6 mouse cellular contexts compared by ENCODE assay signal in genomic region chr6:28520787-28521186, GRCm38 (mm10). TPM values are rescaled to one million over a fixed set of nuclear protein-coding genes. Genes with fewer than 3 reads are reported as not detected.
DNase-seq lines count a peak whose midpoint lies in the region; ATAC-seq and TF ChIP-seq lines count a peak whose summit lies in the region.
"Not testable (repeated sequence)": the region's sequence is repeated elsewhere in the genome, so short reads cannot be mapped to it uniquely, and the experiment has no call there.

No protein-coding gene starts in this region.

- H3K4me2 ChIP-seq in kidney, postnatal 0 days (ENCODE audit: low read length), result not testable (repeated sequence)

- not testable (repeated sequence) for H3K9me3 ChIP-seq in kidney, postnatal 0 days (replicated peaks; ENCODE audit: low read length)

- not testable (repeated sequence) for H3K27me3 ChIP-seq in heart, adult 2 months (ENCODE audit: control insufficient read depth, insufficient read depth, low read length); kidney, postnatal 0 days (ENCODE audit: insufficient read depth, low read length)

- not testable (repeated sequence) for H3K27ac ChIP-seq in heart, adult 2 months; kidney, postnatal 0 days

- not testable (repeated sequence) for H3K4me1 ChIP-seq in heart, adult 2 months (ENCODE audit: control insufficient read depth, insufficient read depth, low read length); kidney, postnatal 0 days (replicated peaks; ENCODE audit: insufficient read depth, low read length)

- not testable (repeated sequence) for H3K4me3 ChIP-seq in heart, adult 2 months; kidney, postnatal 0 days (replicated peaks; ENCODE audit: low read depth, low read length)

- not testable (repeated sequence) for ATAC-seq in kidney, postnatal 0 days (replicated peaks; ENCODE audit: low FRiP score, low read depth)
- peak; percentile 46; the same call in 1 of the 2 replicates for ATAC-seq in megakaryocyte progenitor cell, adult 5-6 weeks (replicated peaks; ENCODE audit: poor library complexity)

- WGBS in heart, adult 2 months, result 83% methylated on average over 5 of the region's 5 CpGs
- 88% methylated on average over 5 of the region's 5 CpGs for WGBS in kidney, postnatal 0 days

- DNase-seq in 416B (ENCODE audit: low read depth) (peak; percentile 72), MEL-GATA-1-ER (ENCODE audit: extremely low read depth, low read depth) (peak; percentile 60), R1 (ENCODE audit: low read depth, low spot score) (peak; percentile 37)
- not testable (repeated sequence) for DNase-seq in heart, adult 2 months; kidney, postnatal 0 days (ENCODE audit: low spot score)

- H3K9ac ChIP-seq in heart, adult 2 months (ENCODE audit: low read depth, low read length); kidney, postnatal 0 days (ENCODE audit: low read depth, low read length): not testable (repeated sequence)

- TF ChIP-seq EP300 in heart, adult 2 months (IDR thresholded peaks at IDR 0.05; ENCODE audit: insufficient read depth, low read depth, low read length), result not testable (repeated sequence)

- peak; percentile 26 for TF ChIP-seq CTCF in heart, adult 2 months (IDR thresholded peaks at IDR 0.05)
- 0 out of 2 replicates have a peak, but pooled peaks have one; percentile 17 for TF ChIP-seq CTCF in kidney, postnatal 0 days (IDR thresholded peaks at IDR 0.05; ENCODE audit: low read depth)

- TF ChIP-seq POLR2A in heart, adult 2 months (IDR thresholded peaks at IDR 0.05; ENCODE audit: insufficient read depth, low read depth, low read length), result not testable (repeated sequence)

- not testable (repeated sequence) for H3K36me3 ChIP-seq in heart, adult 2 months (ENCODE audit: control insufficient read depth, insufficient read depth, low read length)
- H3K36me3 ChIP-seq in kidney, postnatal 0 days (ENCODE audit: insufficient read depth, low read length), result peaks cover 25% of the 10 kb centered on the region

- H3K79me2 ChIP-seq in heart, adult 2 months (replicated peaks; ENCODE audit: control insufficient read depth, insufficient read depth, low read length), result not testable (repeated sequence)

- intact Hi-C loops in heart, adult 2 months (cut with DNase I), result not testable (repeated sequence)

RNA-seq across cellular contexts. Expression of gene Snd1, which starts 45.8 kb away (rescaled TPM):
- total RNA-seq in heart, adult 2 months (2021), result 10 to 100 TPM; 62.4 to 74.1 TPM
- 39.9 and 44.9 TPM in 2 replicates for polyA plus RNA-seq in heart, adult 2 months (2012; rRNA removed)
- 79.3 and 90.8 TPM in 2 replicates for polyA plus RNA-seq in kidney, postnatal 0 days (2015; fragmentation: Nextera tagmentation; extraction: Ambion mirVana)
- 85.0 and 89.1 TPM in 2 replicates for total RNA-seq in megakaryocyte progenitor cell, adult 5-6 weeks (2015)
- 177 and 186 TPM in 2 replicates for total RNA-seq in megakaryocyte progenitor cell, adult 5-6 weeks (2017)
